Mouse (Mus musculus): ENCODE data around the gene Ccdc92.

The Ccdc92 gene

DNA sequence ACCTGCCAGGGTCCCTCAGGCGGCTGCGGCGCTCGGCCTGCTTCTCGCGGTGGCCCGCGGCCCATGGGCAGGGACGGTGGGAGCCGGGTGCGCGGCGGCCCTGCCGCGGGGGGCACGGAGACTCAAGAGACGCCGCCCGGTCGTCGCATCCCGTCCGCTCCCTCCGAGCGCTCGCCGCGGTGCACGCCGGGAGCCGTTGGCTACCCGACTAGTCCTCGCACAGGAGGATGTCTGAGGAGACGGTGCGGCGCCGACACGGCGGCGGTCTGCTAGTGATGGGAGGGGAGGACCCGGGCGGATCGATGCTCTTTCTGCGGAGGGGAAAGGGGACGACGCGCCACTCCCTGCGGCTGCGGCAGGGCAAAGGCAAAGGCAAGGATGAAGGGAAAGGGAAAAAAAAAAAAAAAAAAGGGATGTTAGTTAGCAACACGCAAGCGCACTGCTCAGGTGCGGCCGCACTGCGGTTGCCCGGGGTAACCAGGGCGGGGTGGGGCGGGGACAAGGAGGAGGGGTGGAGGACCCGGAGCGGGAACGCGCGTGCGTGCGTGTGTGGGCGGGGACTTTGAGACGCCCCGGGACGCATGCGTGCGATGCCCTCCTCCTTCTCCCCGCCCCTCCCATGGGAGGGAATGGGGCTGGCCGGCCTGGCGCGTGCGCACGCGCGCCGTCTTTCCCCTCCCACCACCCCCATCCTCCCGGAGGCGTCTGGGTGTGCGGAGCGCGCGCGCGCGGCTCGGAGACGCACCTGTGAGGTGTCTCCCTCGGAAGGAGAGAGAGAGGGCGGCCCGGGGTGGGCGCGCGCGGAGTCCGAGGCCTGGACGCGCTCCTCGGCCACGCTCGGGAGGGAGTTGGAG is at the start of gene Ccdc92, which contains the start of gene Zfp664:
TSS of gene Ccdc92 (minus strand) at position 412 of the 854 bp plus-strand sequence.
TSS of gene Zfp664 (plus strand) at position 679 of the 854 bp plus-strand sequence.
- peak; percentile 99 for DNase-seq (ENCODE audit: low read depth, low spot score)

DNA sequence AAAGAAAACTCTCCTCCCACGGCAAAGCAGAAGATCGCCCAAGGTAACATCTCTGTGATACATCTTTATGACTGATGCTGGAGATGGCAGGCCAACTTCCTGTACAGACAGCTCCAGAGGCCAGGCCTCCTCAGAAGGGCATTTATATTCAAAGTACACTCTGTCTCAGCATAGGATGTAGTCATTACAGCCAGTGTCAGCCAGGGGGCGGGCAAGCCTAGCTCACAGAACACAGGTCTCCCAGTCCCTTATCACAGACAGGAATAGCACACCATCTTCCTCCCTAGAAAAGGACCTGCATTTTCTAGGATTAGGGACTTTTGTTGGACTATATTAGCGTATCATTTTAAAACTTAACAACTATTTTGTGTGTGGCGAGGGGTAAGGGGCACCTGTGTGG is 46.6 kb upstream of the Ccdc92 start:
- DNase-seq (ENCODE audit: low read depth, low spot score): peak; percentile 87

DNA sequence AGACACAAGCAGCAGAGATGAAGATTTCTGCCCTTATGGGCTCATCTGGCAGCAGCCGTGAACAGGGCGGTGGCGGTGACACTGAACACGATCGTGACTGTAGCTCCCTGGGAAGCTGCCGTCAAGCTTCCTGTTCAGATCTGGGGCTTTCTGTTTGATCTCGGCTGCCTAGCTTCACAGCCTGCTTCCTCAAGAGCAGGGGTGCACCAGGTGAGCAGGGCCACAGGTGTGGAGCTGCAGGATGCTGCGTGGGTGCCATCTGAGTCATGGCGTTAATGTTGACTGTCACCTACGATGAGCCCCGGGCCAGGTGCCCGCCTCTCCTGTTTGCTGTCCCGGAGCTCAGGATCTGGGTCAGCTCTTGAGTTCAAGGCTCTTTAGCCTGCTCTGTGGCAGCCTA is 44.7 kb upstream of the Ccdc92 start:
- no peak for DNase-seq (ENCODE audit: low read depth, low spot score)

DNA sequence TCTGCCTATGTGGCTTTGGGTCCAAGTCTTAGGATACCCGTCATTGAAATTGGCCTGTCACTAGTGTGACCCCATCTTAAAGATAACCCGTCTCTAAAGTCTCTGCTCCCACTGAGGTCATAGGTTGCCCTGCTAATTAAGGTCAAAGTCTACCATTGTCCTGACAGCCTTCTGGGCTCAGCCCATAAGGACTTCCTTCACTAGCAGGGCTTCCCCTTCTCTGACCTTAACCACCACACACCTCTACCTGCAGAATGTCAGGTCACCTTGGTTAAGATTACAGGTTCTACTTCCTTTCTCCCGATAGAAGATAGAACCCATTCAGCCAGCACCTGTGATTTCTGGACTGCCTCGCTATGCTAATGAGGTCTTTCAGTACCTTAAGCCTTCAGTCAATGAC is 41.6 kb upstream of the Ccdc92 start:
- DNase-seq (ENCODE audit: low read depth, low spot score): no peak

DNA sequence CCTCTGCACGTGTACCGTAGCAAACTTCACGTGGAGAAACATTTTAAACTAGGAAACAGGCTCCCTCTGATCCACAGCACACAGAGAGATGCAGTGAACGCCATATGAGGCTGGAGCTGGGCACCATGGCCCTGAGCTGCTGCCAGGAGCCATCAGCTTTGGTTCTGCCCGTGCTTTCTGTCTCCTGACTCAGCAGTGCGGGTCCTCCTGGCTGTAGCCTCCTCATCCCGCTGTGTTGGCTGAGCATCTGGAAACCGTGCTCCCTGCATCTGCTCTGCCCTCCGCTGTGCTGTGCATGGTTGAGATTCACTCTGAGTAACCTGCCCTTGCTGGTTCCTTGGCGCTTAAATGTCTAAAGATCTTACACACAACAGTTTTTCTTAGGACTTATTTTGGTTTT is 40.0 kb upstream of the Ccdc92 start:
- DNase-seq (ENCODE audit: low read depth, low spot score): no peak

DNA sequence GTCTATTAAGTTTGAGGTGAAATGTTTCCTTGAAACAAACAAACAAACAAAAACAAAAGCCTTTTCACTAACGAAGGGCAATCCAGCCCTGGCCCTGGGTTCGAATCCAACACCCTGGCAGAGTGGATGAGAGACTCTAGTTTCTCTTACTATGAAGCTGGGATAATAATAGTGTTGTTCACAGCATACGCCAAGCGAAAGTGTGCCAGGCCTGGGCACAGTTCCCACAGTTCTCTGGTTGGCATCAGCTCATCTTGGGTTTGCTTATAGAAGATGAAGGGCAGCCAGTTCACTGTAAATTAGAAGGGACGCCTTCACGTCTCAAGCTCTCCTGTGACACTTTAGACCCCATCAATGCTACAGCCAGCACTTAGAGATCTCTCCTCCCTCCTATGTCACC is 39.5 kb upstream of the Ccdc92 start:
- DNase-seq (ENCODE audit: low read depth, low spot score): no peak

DNA sequence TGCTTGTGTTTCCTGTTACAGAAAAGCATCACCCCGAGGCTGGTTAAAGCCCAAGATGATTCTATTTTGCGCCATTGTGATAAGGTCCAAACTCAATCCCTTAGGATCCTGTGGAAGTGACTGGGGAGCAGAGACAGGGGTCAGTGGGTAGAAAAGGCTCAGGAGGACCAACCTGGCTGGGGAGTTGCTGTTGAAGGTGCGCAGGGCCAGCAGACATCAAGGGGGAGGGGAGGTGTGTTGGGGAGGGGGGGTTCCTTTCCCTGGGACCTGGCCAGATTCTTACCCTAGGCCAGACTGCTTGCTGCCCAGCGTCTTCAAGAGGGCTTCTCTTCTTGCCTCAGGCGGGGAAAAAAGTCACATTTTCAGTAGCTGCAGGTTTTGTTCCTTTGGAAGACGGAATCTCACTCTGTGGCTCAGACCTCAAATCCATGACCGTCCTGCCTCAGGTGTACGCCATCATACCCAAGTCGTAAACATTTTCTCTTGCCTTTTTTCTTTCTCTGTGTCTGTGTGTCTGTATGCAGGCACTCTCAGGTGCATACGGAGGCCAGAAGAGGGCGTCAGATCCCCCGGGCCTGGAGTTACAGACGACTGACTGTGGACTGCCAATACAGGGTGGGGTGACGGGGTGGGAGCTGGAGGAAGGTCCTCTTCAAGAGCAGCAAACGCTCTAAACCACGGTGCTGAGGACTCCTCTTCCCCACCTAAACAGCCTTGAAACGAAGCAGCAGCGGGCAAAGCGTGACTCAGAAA is 38.7 kb upstream of the Ccdc92 start:
- peak; percentile 39 for DNase-seq (ENCODE audit: low read depth, low spot score)

DNA sequence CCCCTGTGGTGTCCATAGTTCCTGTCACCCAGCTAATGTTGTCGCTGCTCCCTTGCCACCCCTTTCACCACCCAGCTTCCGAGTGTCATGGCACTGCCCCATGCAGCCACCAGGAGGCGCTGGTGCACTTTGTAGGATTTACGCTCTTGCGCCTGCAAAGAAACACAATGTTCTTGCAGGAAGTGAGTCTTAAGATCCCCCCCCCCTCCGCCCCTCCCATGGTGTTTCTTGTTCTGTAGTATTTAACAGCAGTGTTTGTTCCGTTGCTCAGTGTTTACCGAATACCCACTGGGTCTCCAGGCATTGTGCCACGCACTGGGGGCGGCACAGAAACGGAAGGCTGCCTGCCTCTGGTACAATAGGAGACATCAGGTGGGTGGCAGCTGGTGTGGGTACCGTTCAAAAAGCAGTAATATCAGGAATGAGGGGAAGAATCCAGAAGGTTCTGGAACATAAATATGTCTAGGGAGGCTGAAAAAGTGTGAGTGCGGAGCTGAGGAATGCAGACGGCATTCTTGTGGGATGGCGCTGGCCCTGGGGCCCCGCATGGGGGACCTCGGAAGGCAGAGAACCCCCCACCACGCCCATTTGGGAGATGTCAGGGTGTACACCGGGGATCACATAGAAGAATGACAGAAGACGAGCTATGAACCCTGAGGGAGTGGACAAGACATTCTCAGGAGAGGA is 37.9 kb upstream of the Ccdc92 start:
- peak; percentile 71 for DNase-seq (ENCODE audit: low read depth, low spot score)

DNA sequence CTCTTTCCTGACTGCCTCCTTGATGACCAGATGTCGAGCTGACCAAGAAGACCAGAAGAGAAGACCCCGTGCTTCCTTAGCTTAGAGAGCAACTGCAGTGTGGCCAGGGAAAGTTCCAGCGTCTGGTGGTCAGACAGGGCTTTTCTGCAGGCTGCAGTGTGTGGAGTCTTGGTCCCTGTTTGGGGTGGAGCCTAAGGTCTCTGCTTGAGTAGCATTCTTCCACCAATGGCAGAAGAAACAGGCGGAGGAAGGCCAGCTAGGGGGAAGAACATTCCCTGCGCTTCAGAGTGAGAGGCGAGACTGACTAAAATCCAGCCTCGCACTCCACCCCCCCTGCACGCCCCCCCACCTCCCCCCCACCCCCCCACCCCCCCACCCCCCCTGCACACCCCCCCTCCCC is 33.9 kb upstream of the Ccdc92 start:
- DNase-seq (ENCODE audit: low read depth, low spot score): no peak

DNA sequence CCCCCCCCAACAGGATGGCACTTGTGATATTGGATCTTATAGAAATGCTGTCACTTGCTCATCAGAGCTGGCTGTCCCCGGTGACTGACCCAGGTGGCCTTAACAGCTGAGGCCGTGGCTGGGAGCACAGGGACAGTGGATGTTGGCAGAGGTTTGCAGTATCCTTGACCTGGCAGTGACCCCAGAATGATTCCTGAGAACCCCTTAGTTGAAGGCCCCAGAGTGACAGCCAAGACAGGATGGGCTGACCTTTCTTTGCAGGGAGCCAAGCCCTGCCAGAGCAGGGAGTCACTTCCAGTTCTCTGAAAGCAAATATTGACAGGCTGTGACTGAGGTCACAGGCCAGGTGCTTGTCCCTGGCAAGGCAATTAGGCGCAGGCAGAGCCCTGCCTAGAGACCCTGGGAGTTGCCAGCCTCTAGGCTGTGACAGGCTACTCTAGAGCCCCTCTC is 29.7 kb upstream of the Ccdc92 start:
- DNase-seq (ENCODE audit: low read depth, low spot score): no peak

DNA sequence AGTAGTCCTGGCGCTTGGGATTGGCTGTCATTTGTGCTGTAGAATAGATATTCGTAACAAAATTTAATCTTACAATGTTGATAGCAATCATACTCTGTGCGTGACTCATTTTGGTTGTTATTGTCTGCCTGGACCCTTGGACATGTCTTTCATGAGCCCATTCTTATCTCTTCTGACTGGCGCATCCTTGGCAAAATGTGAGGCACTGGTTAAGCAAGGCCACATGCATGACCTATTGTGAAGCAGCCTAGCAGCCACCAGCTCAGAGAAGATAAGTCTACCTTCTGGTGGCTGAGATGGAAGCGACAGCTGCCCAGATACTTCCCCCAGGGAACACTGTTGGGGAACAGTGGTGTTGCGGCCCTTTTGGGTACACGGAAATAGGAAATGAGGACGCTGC is 26.4 kb upstream of the Ccdc92 start:
- DNase-seq (ENCODE audit: low read depth, low spot score): no peak

DNA sequence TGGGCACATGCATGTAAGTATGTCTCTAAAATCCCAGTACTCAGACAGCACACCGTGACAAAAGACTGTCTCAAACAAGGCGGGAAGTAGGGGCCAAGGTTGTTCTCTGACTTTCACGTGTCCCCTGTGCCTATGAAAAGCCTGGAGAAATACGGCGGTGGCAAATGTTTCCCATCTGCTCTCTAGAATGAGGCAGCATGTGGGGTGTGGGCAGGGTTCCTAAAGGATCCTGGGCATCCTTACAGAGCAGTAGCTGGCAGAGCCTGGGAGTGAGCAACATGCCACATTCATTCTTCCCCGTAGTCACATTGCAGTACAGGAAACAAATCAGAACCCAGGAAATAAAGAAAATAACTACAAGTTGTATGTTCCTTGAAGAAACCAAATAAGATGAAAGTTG is 21.7 kb upstream of the Ccdc92 start:
- DNase-seq (ENCODE audit: low read depth, low spot score): no peak

DNA sequence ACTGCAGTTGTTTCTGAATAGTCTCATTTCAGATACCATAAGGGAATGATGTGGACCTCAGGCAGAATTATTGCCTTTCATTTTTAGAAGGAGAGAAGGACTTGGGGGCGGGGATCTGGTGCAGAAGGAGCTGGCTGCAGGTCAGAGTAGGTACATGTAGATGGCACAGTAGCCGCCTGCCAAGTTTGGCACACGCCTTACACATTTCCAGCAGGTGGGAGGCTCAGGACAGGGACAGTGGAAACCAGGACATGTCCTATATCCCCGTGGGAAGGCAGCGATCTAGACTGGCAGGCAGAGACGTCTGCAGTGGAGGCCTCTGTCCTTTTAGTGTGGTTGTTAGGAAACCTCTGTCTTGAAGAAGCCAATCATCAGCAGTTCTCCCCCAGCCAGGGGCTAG is 17.6 kb upstream of the Ccdc92 start:
- no peak for DNase-seq (ENCODE audit: low read depth, low spot score)

DNA sequence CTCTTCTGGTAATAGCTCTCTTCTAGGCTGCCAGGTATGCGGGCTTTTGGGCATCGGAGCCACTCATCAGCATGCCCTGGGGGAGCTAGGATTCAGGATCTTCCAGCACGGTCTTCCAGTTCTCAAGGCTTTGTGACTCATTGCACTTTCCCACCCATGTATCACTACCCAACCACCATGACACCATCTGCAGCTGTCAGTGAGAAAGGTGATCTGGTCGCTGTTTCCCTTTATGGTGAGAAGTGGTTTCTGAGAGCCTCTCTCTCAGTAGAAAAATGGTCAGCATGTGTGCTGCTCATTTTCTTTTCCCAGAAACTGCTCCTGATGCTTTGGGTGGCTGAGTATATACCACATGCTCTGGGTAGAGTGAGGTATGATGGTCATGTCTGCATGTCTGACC is 17.0 kb upstream of the Ccdc92 start:
- no peak for DNase-seq (ENCODE audit: low read depth, low spot score)

DNA sequence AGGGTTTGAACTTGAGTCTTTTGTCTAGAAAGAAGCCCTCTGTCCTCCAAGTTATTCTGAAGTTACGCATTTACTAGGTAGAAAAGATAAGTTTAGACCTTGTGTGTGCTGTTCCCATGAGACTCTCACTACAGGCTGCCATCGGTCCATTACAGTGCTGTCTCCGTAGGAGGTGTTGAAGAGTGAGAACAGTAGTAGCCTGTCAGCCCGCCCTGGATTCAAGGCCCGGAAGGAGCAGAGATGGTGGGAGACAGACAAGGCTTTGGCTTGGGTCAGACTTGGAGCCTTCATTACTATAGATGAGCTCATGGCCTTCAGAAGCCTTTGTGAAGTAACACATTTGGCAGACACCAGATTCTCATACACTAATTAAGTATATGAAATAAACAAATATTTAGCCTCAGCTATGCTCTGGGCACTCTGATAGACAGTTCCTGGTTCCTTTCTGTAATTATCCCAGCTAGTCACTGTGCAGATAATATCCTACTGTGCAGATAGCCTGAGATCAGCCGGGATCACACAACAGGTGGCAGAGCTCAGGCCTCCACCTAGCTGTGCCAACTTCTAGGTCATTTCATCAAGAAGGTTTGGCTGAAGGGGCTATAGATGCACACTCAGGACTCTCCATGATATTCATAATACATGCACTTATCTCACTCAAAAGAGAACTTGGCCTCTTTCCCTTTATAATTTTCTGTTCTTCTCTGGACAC is 11.8 kb upstream of the Ccdc92 start:
- DNase-seq (ENCODE audit: low read depth, low spot score): no peak

DNA sequence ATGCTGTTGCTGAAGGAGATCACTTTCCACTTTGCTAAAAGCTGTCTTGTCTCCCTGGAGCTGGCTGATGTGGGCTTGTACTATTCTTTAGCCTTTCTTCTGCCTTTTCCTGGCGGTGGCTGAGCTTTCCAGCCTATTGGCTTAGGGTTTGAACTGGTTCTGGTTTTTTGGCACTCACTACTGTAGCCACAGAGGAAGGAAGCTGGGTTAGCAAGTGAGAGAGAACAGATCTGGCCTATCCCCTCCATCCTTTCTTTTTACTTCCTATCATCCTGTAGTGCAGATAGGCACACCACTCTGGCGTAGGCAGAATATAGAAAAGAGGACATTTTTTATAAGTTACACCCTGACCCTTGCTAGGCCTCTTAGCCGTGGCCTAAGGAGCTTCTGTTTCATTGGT is 10.9 kb upstream of the Ccdc92 start:
- DNase-seq (ENCODE audit: low read depth, low spot score): no peak

DNA sequence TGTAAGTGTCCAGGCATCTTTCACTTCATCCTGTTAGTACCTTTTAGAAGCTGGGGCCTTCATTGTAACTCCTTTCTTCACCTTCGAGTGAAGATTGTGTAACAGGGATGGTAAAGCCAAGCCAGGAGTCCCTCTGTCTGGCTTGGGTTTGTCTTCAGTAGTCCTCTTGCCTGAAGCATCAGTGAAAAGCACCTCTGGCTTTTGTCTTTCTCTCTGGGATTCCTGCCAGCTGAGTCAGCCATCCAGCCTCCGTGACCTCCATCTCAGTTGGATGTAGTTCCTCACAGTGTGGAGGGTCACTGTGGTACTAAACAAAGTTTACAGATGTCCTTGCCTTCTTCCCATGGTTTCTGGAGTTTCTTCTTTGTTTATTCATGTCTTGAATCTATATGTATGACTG is 9.8 kb upstream of the Ccdc92 start:
- DNase-seq (ENCODE audit: low read depth, low spot score): no peak

DNA sequence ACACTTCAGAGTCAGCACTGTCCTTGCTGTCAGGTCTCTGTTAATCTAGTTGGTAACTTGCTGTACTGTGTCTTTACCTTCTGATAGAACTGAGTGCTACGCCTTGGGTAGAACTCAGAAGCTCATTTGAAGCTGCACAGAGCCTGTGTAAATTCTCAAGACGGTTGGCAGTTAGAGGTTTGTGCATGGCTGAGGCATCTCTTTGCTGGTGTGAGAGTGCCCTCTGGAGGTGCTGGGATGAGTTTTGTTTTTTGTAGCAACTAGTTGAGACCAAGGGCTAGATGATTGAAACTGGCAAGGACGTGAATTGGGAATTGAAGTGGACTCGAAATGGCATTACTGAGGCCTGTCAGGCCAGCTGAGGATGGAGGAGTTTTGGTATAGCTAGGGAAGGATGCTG is 6.8 kb upstream of the Ccdc92 start:
- peak; percentile 52 for DNase-seq (ENCODE audit: low read depth, low spot score)

DNA sequence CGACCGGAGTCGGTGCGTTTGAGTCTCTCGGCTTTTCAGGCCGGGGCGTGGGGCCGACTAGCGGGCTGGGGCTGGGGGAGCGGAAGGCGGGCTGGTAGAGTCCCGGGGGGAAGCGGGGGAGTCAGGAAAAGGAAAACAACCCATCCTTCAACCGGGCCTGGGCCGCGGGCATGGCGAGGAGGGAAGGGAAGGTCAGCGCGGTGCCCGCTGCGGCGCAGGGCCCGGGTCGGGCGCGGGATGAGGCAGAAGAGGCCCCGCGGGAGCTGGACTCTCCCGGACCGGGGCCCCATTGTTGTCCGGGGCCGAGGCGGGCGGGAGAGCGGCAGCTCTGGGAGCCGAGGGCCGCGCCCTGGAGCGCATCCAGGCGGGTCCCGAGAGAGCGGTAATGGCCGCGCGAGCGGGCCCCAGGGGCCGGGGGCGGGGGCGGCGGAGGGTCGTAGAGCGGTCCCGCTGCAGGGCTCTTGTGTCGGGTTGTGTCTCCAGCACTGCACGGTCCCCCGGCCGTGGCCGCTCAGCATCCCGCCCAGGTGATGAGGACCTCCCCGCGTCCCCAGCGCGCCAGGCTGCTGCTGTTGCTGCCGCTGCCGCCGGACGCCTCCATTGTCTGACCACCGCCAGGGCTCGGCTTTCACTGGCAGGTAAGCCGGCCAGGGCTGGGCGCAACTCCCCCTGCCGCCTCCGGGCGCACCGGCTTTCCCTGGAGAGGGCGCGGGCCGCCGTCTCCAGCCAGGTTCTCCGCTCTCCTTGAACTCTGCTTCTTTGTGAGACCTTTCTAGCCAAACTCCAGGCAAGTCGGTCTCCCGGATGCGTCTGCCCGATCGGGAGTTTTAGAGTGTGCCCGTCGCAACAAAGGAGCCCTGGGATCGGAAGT is 882 bp upstream of the Ccdc92 start:
- DNase-seq (ENCODE audit: low read depth, low spot score): peak; percentile 31

DNA sequence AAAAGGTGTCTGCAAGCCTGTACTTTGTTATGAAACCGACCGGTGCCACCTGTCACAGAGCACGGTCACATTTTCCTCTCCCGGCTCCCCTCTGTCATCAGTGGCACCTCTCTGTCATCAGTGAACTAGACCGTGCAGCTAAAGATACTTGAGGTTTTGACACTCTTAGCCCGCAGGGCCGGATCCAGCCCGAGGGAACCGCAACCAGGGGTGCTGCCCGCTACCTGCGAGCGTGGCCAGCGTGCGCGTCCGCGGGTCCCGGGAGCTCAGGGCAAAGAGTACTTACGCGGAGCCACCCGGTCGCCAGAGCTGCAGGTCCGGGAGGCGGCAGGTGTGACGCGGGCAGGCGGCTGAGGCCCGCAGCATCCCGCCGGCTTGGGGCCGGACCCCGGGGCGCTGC is 761 bp downstream of the Ccdc92 start:
- peak; percentile 14 for DNase-seq (ENCODE audit: low read depth, low spot score)

DNA sequence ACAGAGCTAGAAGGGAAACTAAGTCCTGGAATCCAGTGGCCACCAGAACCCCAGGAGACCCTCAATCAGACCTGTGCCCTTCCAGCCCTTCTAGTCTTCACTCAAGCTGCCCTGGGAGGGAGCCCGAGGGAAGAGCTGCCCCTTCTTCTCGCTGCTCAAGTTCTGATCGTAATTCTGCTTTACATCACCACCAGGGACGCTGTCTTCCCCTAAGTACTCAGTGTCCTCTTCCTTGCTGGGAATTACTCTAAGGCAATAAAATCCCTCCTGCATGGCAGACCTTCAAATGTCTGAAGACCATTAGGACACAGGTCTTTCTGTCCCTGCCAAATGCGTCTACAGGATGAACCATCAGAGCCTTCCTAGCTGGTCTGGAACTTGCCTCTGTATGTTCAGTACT is 2.2 kb downstream of the Ccdc92 start:
- DNase-seq (ENCODE audit: low read depth, low spot score): peak; percentile 58
